Mouse (Mus musculus): ENCODE measurements at regions not wholly inside any gene's neighbourhood (a gene's known extent, or its start where the extent isn't known, plus 50 kb on each side); places are given as distances from the start of the nearest gene placed in this dataset.

DNA sequence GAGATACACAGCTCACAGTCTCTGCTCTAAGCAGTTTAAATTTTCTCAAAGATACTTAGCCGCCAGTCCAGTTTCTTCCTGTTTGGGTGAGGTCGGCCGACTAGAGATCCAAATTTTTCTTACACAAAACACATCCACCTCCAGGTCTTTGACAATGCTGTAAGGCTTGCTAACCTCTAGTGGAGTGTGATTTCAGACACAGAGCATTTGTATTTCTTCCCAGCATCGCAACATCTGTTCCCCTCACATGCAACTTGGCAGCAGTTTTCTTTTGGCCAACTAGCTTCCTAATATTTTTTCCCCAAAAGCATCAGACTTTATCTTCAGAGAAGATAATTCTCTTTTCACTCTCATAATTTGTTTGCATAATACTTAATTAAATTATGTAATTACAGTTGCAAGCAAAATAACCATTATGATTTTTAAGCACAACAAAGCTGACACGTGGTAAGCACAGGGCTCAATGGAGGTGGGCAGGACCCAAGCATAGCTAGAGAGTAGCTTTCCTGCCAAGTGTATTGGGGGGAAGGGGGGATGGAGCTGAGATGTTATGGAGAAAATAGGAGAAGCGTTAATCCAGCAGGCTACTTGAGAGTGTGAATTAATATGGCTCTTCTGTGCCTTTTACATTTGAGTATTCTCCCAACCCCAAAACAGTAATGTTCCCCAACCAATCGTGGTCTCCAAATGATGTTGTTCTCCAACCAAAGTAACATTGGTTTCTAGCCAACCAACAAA lies 276.9 kb downstream of the Cbln4 start:
- Histone ChIP-seq H3K27me3 (no peaks in the 10 kb centered on the region), H3K4me1 (no peaks in the 10 kb centered on the region), H3K4me2 (no peak overlapping the region), H3K36me3 (no peaks in the 10 kb centered on the region), H3K4me3 (replicated peaks) (no peak overlapping the region), H3K9me3 (replicated peaks) (no peaks in the 10 kb centered on the region), H3K27ac (no peak overlapping the region), H3K9ac (no peak overlapping the region)
- WGBS = 80% methylated on average over 7 of the region's 7 CpGs
- no peak for ATAC-seq (replicated peaks; ENCODE audit: low FRiP score)

DNA sequence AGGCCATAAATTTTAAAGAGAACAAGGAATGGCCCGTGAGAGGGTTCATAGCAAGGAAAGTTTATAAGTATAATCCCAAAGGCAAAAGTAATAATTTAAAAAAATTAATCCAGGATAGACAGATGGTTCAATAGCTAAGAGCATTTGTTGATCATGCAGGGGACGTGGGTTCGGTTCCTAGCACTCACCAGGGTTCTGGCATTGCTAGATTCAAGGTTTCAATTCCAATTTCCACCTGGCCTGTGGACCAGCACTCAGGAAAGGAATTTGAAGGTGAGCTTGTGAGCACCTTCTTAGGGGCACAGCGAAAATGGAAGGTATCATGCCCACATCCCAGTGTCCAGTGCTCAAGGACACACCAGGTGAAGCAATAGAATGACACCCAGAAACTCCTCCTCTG lies 278.2 kb downstream of the Cbln4 start:
- no peak overlapping the region for H3K9ac ChIP-seq
- H3K9me3 ChIP-seq (replicated peaks) = no peaks in the 10 kb centered on the region
- no peak overlapping the region for H3K27ac ChIP-seq
- ATAC-seq (replicated peaks; ENCODE audit: low FRiP score) = no peak
- H3K4me3 ChIP-seq (replicated peaks) = no peak overlapping the region
- no peaks in the 10 kb centered on the region for H3K27me3 ChIP-seq
- no peaks in the 10 kb centered on the region for H3K4me1 ChIP-seq
- WGBS = 74% methylated on average over 4 of the region's 4 CpGs
- H3K4me2 ChIP-seq = no peak overlapping the region
- H3K36me3 ChIP-seq = no peaks in the 10 kb centered on the region

DNA sequence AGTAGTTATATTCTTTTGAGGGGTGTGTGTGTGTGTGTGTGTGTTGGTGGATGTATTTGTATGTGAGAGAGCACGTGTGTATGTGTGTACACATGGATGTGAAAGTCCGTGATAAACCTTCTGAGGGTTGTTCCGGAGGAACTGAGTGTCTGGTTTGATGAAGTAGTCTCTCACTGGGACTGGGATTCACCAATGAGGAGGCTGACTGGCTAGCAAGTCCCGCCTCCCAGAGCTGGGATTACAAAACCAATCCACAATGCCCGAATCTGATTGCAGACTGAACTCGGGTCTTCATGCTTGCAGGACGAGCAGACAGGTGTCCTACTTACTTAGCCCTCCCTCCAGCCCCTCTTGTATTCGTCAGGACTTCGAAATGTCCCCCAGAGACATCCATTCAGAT lies 289.8 kb downstream of the Cbln4 start:
- H3K36me3 ChIP-seq = no peaks in the 10 kb centered on the region
- H3K9me3 ChIP-seq (replicated peaks) = no peaks in the 10 kb centered on the region
- H3K9ac ChIP-seq = no peak overlapping the region
- 72% methylated on average over 9 of the region's 9 CpGs for WGBS
- no peak overlapping the region for H3K4me2 ChIP-seq
- H3K27ac ChIP-seq = no peak overlapping the region
- H3K27me3 ChIP-seq = no peaks in the 10 kb centered on the region
- no peaks in the 10 kb centered on the region for H3K4me1 ChIP-seq
- H3K4me3 ChIP-seq (replicated peaks) = no peak overlapping the region
- no peak for ATAC-seq (replicated peaks; ENCODE audit: low FRiP score)

DNA sequence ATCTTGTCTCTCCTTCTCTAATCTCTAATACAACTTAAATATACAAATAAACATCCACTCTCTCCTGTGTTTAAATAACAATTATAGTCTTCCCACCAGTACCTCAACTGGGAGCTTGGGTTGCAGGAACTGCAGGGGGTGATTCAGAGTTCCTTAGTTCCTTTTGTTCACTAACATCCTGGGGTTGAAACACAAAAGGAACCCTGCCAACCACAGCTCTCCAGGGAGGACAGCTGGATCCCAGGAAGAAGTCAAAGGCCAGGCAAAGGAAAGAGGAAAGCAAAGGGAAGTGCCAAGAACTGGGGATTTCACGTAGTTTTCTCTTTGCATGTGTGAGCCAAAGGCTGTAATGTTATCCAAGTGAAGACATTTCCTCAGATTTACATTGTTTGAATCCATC lies 296.1 kb downstream of the Cbln4 start:
- no peaks in the 10 kb centered on the region for H3K4me1 ChIP-seq
- H3K9me3 ChIP-seq (replicated peaks) = 0 out of 2 replicates have a peak, but pooled peaks cover 3% of the 10 kb centered on the region
- H3K9ac ChIP-seq = no peak overlapping the region
- H3K4me3 ChIP-seq (replicated peaks) = no peak overlapping the region
- no peak overlapping the region for H3K4me2 ChIP-seq
- H3K36me3 ChIP-seq = no peaks in the 10 kb centered on the region
- ATAC-seq (replicated peaks; ENCODE audit: low FRiP score) = no peak
- no peak overlapping the region for H3K27ac ChIP-seq
- no peaks in the 10 kb centered on the region for H3K27me3 ChIP-seq
- WGBS = 59% methylated on average over 1 of the region's 1 CpGs

DNA sequence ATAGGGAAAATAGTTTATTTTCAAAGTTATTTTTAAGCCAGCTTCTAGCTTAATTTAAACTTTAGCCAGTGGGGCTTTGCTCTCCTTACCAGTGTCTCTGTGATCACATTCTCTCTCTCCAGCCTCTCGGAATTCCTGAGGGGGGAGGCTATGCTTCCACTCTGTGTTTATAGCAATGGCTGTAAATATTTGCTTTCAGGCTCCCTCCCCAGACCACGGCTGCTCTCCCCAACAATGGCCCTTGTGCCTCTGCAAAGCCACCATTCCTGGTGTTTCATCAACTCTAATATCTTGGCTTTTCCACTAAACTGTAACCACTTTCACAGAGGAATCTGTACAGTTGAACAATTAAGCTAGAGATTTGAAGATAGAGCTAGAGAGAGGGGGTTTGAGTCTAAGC lies 300.2 kb downstream of the Cbln4 start:
- peak; percentile 79; the same call in 1 of the 2 replicates for ATAC-seq (replicated peaks; ENCODE audit: low FRiP score)
- 9% methylated on average over 2 of the region's 2 CpGs for WGBS
- H3K9ac ChIP-seq = no peak overlapping the region
- H3K36me3 ChIP-seq = no peaks in the 10 kb centered on the region
- 0 out of 2 replicates have a peak, but pooled peaks cover 3% of the 10 kb centered on the region for H3K9me3 ChIP-seq (replicated peaks)
- H3K4me1 ChIP-seq = no peaks in the 10 kb centered on the region
- H3K27ac ChIP-seq = no peak overlapping the region
- H3K27me3 ChIP-seq = 0 out of 2 replicates have a peak, but pooled peaks cover 3% of the 10 kb centered on the region
- H3K4me2 ChIP-seq = no peak overlapping the region
- H3K4me3 ChIP-seq (replicated peaks) = no peak overlapping the region

DNA sequence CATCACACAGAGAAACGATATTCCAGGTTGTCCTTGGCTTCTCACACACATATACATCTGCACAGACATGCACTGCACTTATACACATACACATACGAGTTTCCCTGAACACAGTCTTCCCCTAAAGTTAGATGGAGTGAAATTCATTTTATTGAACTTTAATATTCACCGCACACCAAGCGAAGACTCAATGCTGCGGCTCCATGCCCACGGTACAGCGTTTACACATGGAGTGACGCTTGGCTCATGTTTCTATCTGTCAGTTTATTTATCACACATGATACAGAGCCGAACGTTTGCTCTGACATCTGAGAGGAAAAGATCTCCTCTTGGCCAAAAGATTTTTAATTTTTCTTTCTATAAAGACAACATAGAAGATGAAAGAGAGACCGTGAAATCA lies 300.6 kb downstream of the Cbln4 start:
- 44% methylated on average over 11 of the region's 11 CpGs for WGBS

DNA sequence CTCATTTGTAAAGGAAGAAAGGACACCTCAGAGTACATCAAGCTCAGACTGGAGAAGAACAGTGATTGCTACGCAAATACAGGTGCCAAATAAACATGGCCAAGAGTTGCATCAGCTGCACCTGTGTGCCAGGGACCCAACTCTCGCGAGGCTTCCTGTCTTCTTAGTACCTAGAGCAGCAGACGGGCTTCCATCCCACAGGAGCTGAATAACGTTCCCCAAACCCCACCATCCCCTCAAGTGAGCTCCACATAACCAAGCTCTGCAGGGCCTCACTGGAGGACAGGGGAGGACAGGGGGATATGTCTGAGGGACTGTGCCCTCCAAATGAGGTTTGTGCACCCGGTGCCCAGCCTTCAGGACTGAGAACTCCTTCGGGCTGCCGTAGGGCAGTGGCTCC lies 305.5 kb downstream of the Cbln4 start:
- H3K4me3 ChIP-seq (replicated peaks) = no peak overlapping the region
- no peak overlapping the region for H3K27ac ChIP-seq
- H3K9me3 ChIP-seq (replicated peaks) = no peaks in the 10 kb centered on the region
- peaks cover 13% of the 10 kb centered on the region for H3K4me1 ChIP-seq
- H3K27me3 ChIP-seq = 0 out of 2 replicates have a peak, but pooled peaks cover 3% of the 10 kb centered on the region
- ATAC-seq (replicated peaks; ENCODE audit: low FRiP score) = no peak
- H3K4me2 ChIP-seq = no peak overlapping the region
- WGBS = 89% methylated on average over 8 of the region's 8 CpGs
- H3K36me3 ChIP-seq = no peaks in the 10 kb centered on the region
- no peak overlapping the region for H3K9ac ChIP-seq

More for the DNA sequence above, 300.6 kb downstream of the Cbln4 start:
- no peaks in the 10 kb centered on the region for H3K4me1 ChIP-seq
- H3K9me3 ChIP-seq (replicated peaks) = 0 out of 2 replicates have a peak, but pooled peaks cover 3% of the 10 kb centered on the region
- no peak overlapping the region for H3K27ac ChIP-seq
- H3K36me3 ChIP-seq = no peaks in the 10 kb centered on the region
- ATAC-seq (replicated peaks; ENCODE audit: low FRiP score) = no peak
- 0 out of 2 replicates have a peak, but pooled peaks cover 3% of the 10 kb centered on the region for H3K27me3 ChIP-seq
- no peak overlapping the region for H3K4me2 ChIP-seq
- no peak overlapping the region for H3K4me3 ChIP-seq (replicated peaks)
- no peak overlapping the region for H3K9ac ChIP-seq

DNA sequence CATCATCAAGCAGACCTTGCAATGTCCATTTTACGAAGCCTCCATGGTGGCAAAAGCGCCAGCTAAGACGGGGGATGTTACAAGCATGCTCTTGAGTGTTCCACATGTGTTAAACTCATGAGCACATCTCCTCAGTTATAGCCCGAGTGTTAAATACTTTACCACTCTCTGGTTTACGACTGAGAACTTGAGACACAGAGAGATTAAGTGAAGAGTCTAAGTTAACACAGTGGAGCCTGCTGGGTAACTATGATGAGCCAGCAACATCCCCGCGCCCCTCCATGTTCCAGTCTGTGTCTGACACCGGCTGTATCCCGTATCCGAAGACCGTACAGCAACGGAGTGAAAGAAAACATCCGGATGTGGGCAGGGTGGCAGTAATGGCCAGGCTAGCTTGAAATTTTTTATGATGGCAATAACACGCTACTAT lies 308.2 kb downstream of the Cbln4 start:
- WGBS = 8% methylated on average over 14 of the region's 14 CpGs
- Histone ChIP-seq H3K4me2 (peak overlapping the region; percentile 46), H3K9me3 (replicated peaks) (no peaks in the 10 kb centered on the region), H3K36me3 (no peaks in the 10 kb centered on the region), H3K27ac (0 out of 2 replicates have a peak overlapping the region, but pooled peaks have one; percentile 5), H3K4me3 (replicated peaks) (0 out of 2 replicates have a peak overlapping the region, but pooled peaks have one; percentile 11), H3K9ac (no peak overlapping the region), H3K27me3 (0 out of 2 replicates have a peak, but pooled peaks cover 3% of the 10 kb centered on the region), H3K4me1 (peaks cover 13% of the 10 kb centered on the region)
- peak; percentile 59 for ATAC-seq (replicated peaks; ENCODE audit: low FRiP score)

DNA sequence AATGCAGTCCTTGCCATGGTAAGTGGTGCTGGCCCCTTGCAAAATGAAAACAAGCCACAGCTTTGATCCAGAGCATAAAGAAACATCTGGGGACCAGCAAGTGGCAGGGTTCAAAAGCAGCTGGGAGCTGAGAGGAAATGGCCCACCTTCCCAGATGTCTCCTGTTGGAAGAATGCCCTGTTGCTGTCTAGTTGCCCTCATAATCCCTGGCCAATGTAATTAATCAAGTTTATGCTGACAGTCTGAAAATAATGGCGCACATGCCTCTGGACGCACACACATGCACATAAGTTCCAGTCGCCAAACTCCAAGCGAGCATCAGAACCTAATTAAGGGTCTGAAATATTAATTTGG lies 308.7 kb downstream of the Cbln4 start:
- ATAC-seq (replicated peaks; ENCODE audit: low FRiP score) = peak; percentile 31; the same call in 1 of the 2 replicates
- WGBS = 26% methylated on average over 4 of the region's 4 CpGs

DNA sequence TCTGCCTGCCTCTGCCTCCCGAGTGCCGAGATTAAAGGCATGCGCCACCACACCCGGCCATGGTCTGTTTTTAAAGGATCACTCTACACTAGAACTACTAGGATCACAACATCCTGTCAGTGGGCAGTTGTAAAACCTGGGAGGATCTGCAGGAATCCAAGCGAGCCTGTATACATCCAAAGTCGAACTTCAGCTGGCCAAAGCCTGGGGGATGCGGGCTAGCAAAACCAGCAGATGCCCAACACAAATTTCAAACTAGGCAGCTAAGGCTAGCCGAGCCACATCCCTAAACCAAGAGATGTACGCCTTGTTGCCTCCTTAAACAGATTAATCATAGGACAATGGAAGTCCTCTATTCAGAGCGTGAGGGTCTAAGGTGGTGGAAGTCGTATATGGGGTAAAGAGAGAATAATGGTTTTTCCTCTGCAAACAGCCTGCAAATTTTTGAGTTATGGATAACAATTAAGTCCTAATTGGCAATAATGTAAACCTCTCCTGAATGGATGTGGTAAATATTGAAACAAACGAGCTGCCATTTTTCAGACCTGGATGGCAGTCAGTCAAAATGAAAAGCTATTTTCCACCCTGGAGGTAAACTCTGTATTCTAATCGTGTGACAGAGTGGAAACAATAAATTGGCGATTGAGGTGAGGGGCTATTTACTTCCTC lies 309.2 kb downstream of the Cbln4 start:
- Histone ChIP-seq H3K4me3 (replicated peaks) (no peak overlapping the region), H3K4me1 (peaks cover 13% of the 10 kb centered on the region), H3K27ac (0 out of 2 replicates have a peak overlapping the region, but pooled peaks have one; percentile 2), H3K36me3 (no peaks in the 10 kb centered on the region), H3K9me3 (replicated peaks) (no peaks in the 10 kb centered on the region), H3K27me3 (no peaks in the 10 kb centered on the region), H3K9ac (no peak overlapping the region), H3K4me2 (0 out of 2 replicates have a peak overlapping the region, but pooled peaks have one; percentile 46)
- 49% methylated on average over 14 of the region's 14 CpGs for WGBS
- no peak for ATAC-seq (replicated peaks; ENCODE audit: low FRiP score)

More for the DNA sequence above, 308.7 kb downstream of the Cbln4 start:
- peak overlapping the region; percentile 46 for H3K4me2 ChIP-seq
- H3K4me1 ChIP-seq = peaks cover 13% of the 10 kb centered on the region
- H3K27me3 ChIP-seq = 0 out of 2 replicates have a peak, but pooled peaks cover under 1% of the 10 kb centered on the region
- no peaks in the 10 kb centered on the region for H3K9me3 ChIP-seq (replicated peaks)
- 0 out of 2 replicates have a peak overlapping the region, but pooled peaks have one; percentile 5 for H3K27ac ChIP-seq
- no peak overlapping the region for H3K4me3 ChIP-seq (replicated peaks)
- H3K36me3 ChIP-seq = no peaks in the 10 kb centered on the region
- H3K9ac ChIP-seq = no peak overlapping the region

DNA sequence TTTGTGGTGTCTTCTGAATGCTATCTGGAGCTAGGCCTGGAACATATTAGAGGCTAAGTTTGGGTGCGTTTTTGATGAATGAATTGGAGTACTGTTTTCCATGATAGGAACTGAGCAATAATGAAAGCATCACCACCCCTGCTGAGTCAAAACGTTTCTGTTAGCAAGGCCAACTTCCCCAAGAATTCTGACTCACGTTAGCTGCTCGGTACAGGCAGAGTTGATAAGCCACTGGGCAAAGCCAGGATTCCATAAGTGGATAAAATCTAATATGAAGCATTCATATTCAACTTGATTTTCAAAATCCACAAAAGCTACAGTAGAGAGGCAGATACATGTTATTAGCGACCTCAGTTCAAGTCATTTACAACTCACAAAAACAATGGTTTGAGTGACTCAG lies 324.0 kb downstream of the Cbln4 start:
- Histone ChIP-seq H3K9ac (no peak overlapping the region), H3K27ac (no peak overlapping the region), H3K36me3 (no peaks in the 10 kb centered on the region), H3K4me1 (no peaks in the 10 kb centered on the region), H3K4me3 (replicated peaks) (no peak overlapping the region), H3K9me3 (replicated peaks) (no peaks in the 10 kb centered on the region), H3K27me3 (no peaks in the 10 kb centered on the region), H3K4me2 (no peak overlapping the region)
- ATAC-seq (replicated peaks; ENCODE audit: low FRiP score) = no peak
- 78% methylated on average over 5 of the region's 5 CpGs for WGBS

DNA sequence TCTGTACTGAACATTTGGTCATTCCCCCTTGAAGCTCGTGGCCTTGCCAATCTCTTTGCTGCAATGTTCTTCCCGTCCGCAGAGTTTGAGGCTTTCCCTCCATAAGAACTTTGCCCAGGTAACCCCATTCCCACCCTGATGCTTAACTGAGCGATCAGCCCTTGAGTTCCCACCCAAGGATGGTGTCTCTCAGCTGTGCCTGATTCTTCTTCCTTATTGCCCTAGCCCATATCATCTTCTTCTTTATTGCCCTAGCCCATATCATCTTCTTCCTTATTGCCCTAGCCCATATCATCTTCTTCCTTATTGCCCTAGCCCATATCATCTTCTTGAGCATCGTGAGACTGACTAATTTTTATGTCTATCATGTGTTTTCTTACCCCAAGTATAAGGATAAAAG lies 324.4 kb downstream of the Cbln4 start:
- no peaks in the 10 kb centered on the region for H3K36me3 ChIP-seq
- H3K27me3 ChIP-seq = no peaks in the 10 kb centered on the region
- WGBS = 89% methylated on average over 5 of the region's 5 CpGs
- ATAC-seq (replicated peaks; ENCODE audit: low FRiP score) = no peak
- H3K4me2 ChIP-seq = no peak overlapping the region
- H3K9ac ChIP-seq = no peak overlapping the region
- no peaks in the 10 kb centered on the region for H3K9me3 ChIP-seq (replicated peaks)
- H3K4me1 ChIP-seq = no peaks in the 10 kb centered on the region
- no peak overlapping the region for H3K4me3 ChIP-seq (replicated peaks)
- H3K27ac ChIP-seq = no peak overlapping the region

Data from kidney, embryonic 15.5 days (tissue).